In genomic region chrX:162556459-162556841, GRCm38 (mm10) we compare ENCODE assay signal across 14 mouse cellular contexts.
DNase-seq lines count a peak whose midpoint lies in the region; ATAC-seq lines count a peak whose summit lies in the region.
"Had no signal": no experiment of that assay in that cellular context is flagged by ENCODE, and none has a peak within 500 bp of the region (broad histone marks: within the 10 kb centered on the region; RNA-seq: fewer than 3 reads in every experiment).

No protein-coding gene starts in this region.

- DNase-seq in forebrain, embryonic 10.5 days (ENCODE audit: extremely low spot score, low spot score) = no peak
- peak; percentile 28 for DNase-seq in layer of hippocampus, adult 11-12 months (ENCODE audit: low spot score)
- no peak for DNase-seq in layer of hippocampus, postnatal 10 days (ENCODE audit: low spot score in 2 of 2)
- peak; percentile 17 for DNase-seq in MN1 (ENCODE audit: low spot score)
- DNase-seq in left cerebral cortex, adult 9 months (ENCODE audit: low spot score in 2 of 2) = peak; percentile 28 to 56
- no peak for DNase-seq in spleen, postnatal 4 days (ENCODE audit: low spot score in 2 of 2)
- DNase-seq: adrenal gland, postnatal 25 days; B cell, adult 2 months; cerebellum, postnatal 36 days; kidney, adult 18-20 months had no signal

- H3K4me1 ChIP-seq in forebrain, embryonic 16.5 days (replicated peaks; ENCODE audit: control insufficient read depth, insufficient read depth, low read length) = peaks cover 9% of the 10 kb centered on the region
- no peaks in the 10 kb centered on the region for H3K4me1 ChIP-seq in forebrain, embryonic 10.5 days
- H3K4me1 ChIP-seq in liver, embryonic 12.5 days = no peaks in the 10 kb centered on the region
- H3K4me1 ChIP-seq: limb, embryonic 12.5 days had no signal

- H3K9ac ChIP-seq in forebrain, embryonic 16.5 days (replicated peaks; ENCODE audit: low read depth, low read length) = no peak overlapping the region
- H3K9ac ChIP-seq in liver, embryonic 12.5 days = no peak overlapping the region
- H3K9ac ChIP-seq: limb, embryonic 12.5 days had no signal

- 40% methylated on average over 6 of the region's 6 CpGs for WGBS in forebrain, embryonic 16.5 days
- 87% methylated on average over 6 of the region's 6 CpGs for WGBS in forebrain, embryonic 10.5 days
- WGBS in liver, embryonic 12.5 days (ENCODE audit: insufficient replicate concordance) = 72% methylated on average over 6 of the region's 6 CpGs

- H3K9me3 ChIP-seq in forebrain, embryonic 16.5 days (ENCODE audit: control insufficient read depth, low read length) = no peaks in the 10 kb centered on the region
- H3K9me3 ChIP-seq in forebrain, embryonic 10.5 days = no peaks in the 10 kb centered on the region
- no peaks in the 10 kb centered on the region for H3K9me3 ChIP-seq in liver, embryonic 12.5 days (replicated peaks)
- H3K9me3 ChIP-seq: limb, embryonic 12.5 days had no signal

- H3K36me3 ChIP-seq in forebrain, embryonic 16.5 days (ENCODE audit: control insufficient read depth, insufficient read depth) = no peaks in the 10 kb centered on the region
- H3K36me3 ChIP-seq in forebrain, embryonic 10.5 days (replicated peaks) = no peaks in the 10 kb centered on the region
- H3K36me3 ChIP-seq in liver, embryonic 12.5 days = no peaks in the 10 kb centered on the region
- H3K36me3 ChIP-seq: limb, embryonic 12.5 days had no signal

- H3K27me3 ChIP-seq in forebrain, embryonic 16.5 days (replicated peaks; ENCODE audit: control insufficient read depth, insufficient read depth, low read length) = 0 out of 2 replicates have a peak, but pooled peaks cover 2% of the 10 kb centered on the region
- H3K27me3 ChIP-seq in forebrain, embryonic 10.5 days (ENCODE audit: poor library complexity, severe bottlenecking) = peaks cover 88% of the 10 kb centered on the region
- H3K27me3 ChIP-seq in liver, embryonic 12.5 days (replicated peaks) = no peaks in the 10 kb centered on the region; the same call in none of the 2 replicates

- ATAC-seq in forebrain, embryonic 16.5 days = peak; percentile 28; the same call in 1 of the 2 replicates
- no peak for ATAC-seq in liver, embryonic 12.5 days

- no peak overlapping the region for H3K4me3 ChIP-seq in forebrain, embryonic 16.5 days (replicated peaks; ENCODE audit: low read length)
- no peak overlapping the region for H3K4me3 ChIP-seq in forebrain, embryonic 10.5 days
- H3K4me3 ChIP-seq in liver, embryonic 12.5 days = no peak overlapping the region
- H3K4me3 ChIP-seq: limb, embryonic 12.5 days had no signal

- no peak overlapping the region for H3K27ac ChIP-seq in forebrain, embryonic 16.5 days (ENCODE audit: low read length)
- no peak overlapping the region for H3K27ac ChIP-seq in forebrain, embryonic 10.5 days
- no peak overlapping the region for H3K27ac ChIP-seq in liver, embryonic 12.5 days
- H3K27ac ChIP-seq: limb, embryonic 12.5 days had no signal

- no peak overlapping the region for H3K4me2 ChIP-seq in forebrain, embryonic 16.5 days (ENCODE audit: low read length)
- H3K4me2 ChIP-seq in liver, embryonic 12.5 days = no peak overlapping the region
- H3K4me2 ChIP-seq: limb, embryonic 12.5 days; midbrain, embryonic 11.5 days had no signal

Comparison
In these comparisons a context has a peak if more than half of its experiments do, and no peak if none do; other contexts are left out.
1. DNase-seq: peak in layer of hippocampus, adult 11-12 months (single experiment), MN1 (single experiment) and left cerebral cortex, adult 9 months (2 of 2); none in forebrain, embryonic 10.5 days (single experiment), layer of hippocampus, postnatal 10 days (0 of 2) and spleen, postnatal 4 days (0 of 2).